Mouse (Mus musculus) liver, embryonic 14.5 days (tissue): ENCODE measurements around the gene Mief1. TPM values are rescaled to one million over a fixed set of nuclear protein-coding genes. Genes with fewer than 3 reads are reported as not detected.

ENCODE experiments used
- ATAC-seq: fragments of 200-750 bp; cut with Nextera tagmentation; 2 replicates; pipeline ENCODE4 v1.8.0; 2017; ENCODE audit warnings: moderate number of reproducible peaks, mild to moderate bottlenecking, moderate library complexity; ENCODE audit not compliant: insufficient read depth
- DNase-seq, 3 experiments: peaks; one replicate each; pipeline ENCODE4 v3.0.0-alpha.2; 2012 to 2013; ENCODE audit warnings: low read depth in 3 of 3, low spot score in 3 of 3
- H3K27ac ChIP-seq: fragments of 300-500 bp; sonication (generic); 2 replicates; pipeline ENCODE4 v1.5.1; 2014; ENCODE audit warnings: moderate library complexity, mild to moderate bottlenecking, control low read depth, inconsistent platforms
- H3K27me3 ChIP-seq: fragments of 300-500 bp; sonication (generic); 2 replicates; pipeline ENCODE4 v1.6.1; 2014; ENCODE audit warnings: mild to moderate bottlenecking, low read length, moderate library complexity; ENCODE audit not compliant: control insufficient read depth, insufficient read depth
- H3K36me3 ChIP-seq: fragments of 300-500 bp; sonication (generic); replicated peaks from 2 replicates; pipeline ENCODE4 v1.6.1; 2014; ENCODE audit warnings: low read depth; ENCODE audit not compliant: control insufficient read depth, insufficient read depth
- H3K4me1 ChIP-seq, 2 experiments: fragments of 200-500 bp in 1 of 2; fragments of 300-500 bp in 1 of 2; sonication (generic) in 1 of 2; replicated peaks; 2 replicates each; pipeline ENCODE4 v1.6.1; 2012 to 2014; ENCODE audit warnings: antibody characterized with exemption in 1 of 2, inconsistent platforms in 1 of 2, low read length in 1 of 2; ENCODE audit not compliant: control insufficient read depth in 2 of 2, insufficient read depth in 2 of 2
- H3K4me2 ChIP-seq: fragments of 300-500 bp; sonication (generic); 2 replicates; pipeline ENCODE4 v1.6.1; 2014; ENCODE audit warnings: low read depth, mild to moderate bottlenecking, control low read depth, moderate library complexity
- H3K4me3 ChIP-seq, 2 experiments: fragments of 200-500 bp in 1 of 2; fragments of 300-500 bp in 1 of 2; sonication (generic) in 1 of 2; 2 replicates each; pipeline ENCODE4 v1.5.1; 2012 to 2014; ENCODE audit warnings: low read depth in 2 of 2, low read length in 2 of 2, mild to moderate bottlenecking in 2 of 2, control low read depth in 1 of 2, inconsistent platforms in 1 of 2, moderate library complexity in 1 of 2; ENCODE audit not compliant: insufficient read depth in 1 of 2
- H3K9ac ChIP-seq: fragments of 300-500 bp; sonication (generic); replicated peaks from 2 replicates; pipeline ENCODE4 v1.6.1; 2014; ENCODE audit warnings: mild to moderate bottlenecking, control low read depth, moderate library complexity
- H3K9me3 ChIP-seq: fragments of 300-500 bp; sonication (generic); 2 replicates; pipeline ENCODE4 v1.6.1; 2016; ENCODE audit warnings: low read length, mixed read lengths; ENCODE audit not compliant: control insufficient read depth
- CTCF ChIP-seq: IDR thresholded peaks from 2 replicates; pipeline ENCODE4 v1.5.1; 2016; ENCODE audit warnings: antibody characterized with exemption, low read depth, control low read depth
- EP300 ChIP-seq: IDR thresholded peaks from 2 replicates; pipeline ENCODE4 v1.6.1; 2016; ENCODE audit warnings: antibody characterized with exemption, low read depth
- WGBS: fragments of 180-500 bp; shearing (Covaris S2); extraction: QIAGEN DNeasy Blood & Tissue Kit; methylation state at CpG from one replicate; pipeline ENCODE4 v1.1.7; 2014; ENCODE audit not compliant: insufficient replicate concordance; 5-methylcytosine and 5-hydroxymethylcytosine counted together
- polyA plus RNA-seq, 2 experiments: library from polyadenylated mRNA; depleted of rRNA in 1 of 2; stranded (reverse) in 1 of 2; unstranded in 1 of 2; fragments of >200 nt; fragmentation: Nextera tagmentation in 1 of 2; extraction: Ambion mirVana in 1 of 2; gene quantifications; 2 replicates each; pipeline versions ENCODE4 v1.2.1 to v1.2.3; 2012 to 2014

Mief1 gene
- polyA plus RNA-seq, 2 experiments: 4.8 to 13.3 TPM

GRCm38 (mm10) chr15:80192847-80193246 is 41.0 kb upstream of the Mief1 start:
- H3K27ac ChIP-seq: no peak overlapping the region
- H3K9me3 ChIP-seq: no peaks in the 10 kb centered on the region
- WGBS: 37% methylated on average over 7 of the region's 7 CpGs
- H3K27me3 ChIP-seq: no peaks in the 10 kb centered on the region
- TF ChIP-seq EP300 (no peak), CTCF (no peak)
- DNase-seq: no peak
- ATAC-seq: no peak
- H3K4me1 ChIP-seq: peaks cover 0 to 16% of the 10 kb centered on the region in 2 experiments; a peak in 1 of 4 replicates
- H3K9ac ChIP-seq: no peak overlapping the region
- H3K36me3 ChIP-seq: no peaks in the 10 kb centered on the region
- no peak overlapping the region for H3K4me2 ChIP-seq
- no peak overlapping the region for H3K4me3 ChIP-seq

- Histone ChIP-seq H3K36me3 (no peaks in the 10 kb centered on the region), H3K4me1 (no peaks in the 10 kb centered on the region), H3K4me3 (no peak overlapping the region), H3K27me3 (no peaks in the 10 kb centered on the region), H3K9me3 (no peaks in the 10 kb centered on the region), H3K27ac (no peak overlapping the region), H3K4me2 (no peak overlapping the region), H3K9ac (no peak overlapping the region)
- TF ChIP-seq EP300 (no peak), CTCF (no peak)
- 62% methylated on average over 2 of the region's 2 CpGs for WGBS
- ATAC-seq (no peak), DNase-seq (no peak)
Observed at GRCm38 (mm10) chr15:80199556-80199955, 34.3 kb upstream of the Mief1 start.

- ATAC-seq (no peak), DNase-seq (no peak)
- no peaks in the 10 kb centered on the region for H3K4me1 ChIP-seq
- H3K4me3 ChIP-seq: no peak overlapping the region
- WGBS: 58% methylated on average over 6 of the region's 6 CpGs
- H3K27ac ChIP-seq: no peak overlapping the region
- no peaks in the 10 kb centered on the region for H3K27me3 ChIP-seq
- no peak for TF ChIP-seq CTCF
- TF ChIP-seq EP300: no peak
- no peak overlapping the region for H3K9ac ChIP-seq
- H3K4me2 ChIP-seq: no peak overlapping the region
- H3K36me3 ChIP-seq: no peaks in the 10 kb centered on the region
- H3K9me3 ChIP-seq: no peaks in the 10 kb centered on the region
Observed at GRCm38 (mm10) chr15:80202111-80202775, 31.6 kb upstream of the Mief1 start.

GRCm38 (mm10) chr15:80203406-80203805 is 30.4 kb upstream of the Mief1 start:
- WGBS: 14% methylated on average over 4 of the region's 4 CpGs
- no peak overlapping the region for H3K4me3 ChIP-seq
- no peak overlapping the region for H3K4me2 ChIP-seq
- DNase-seq: peak in 1 of 3 experiments; percentile 33
- no peaks in the 10 kb centered on the region for H3K9me3 ChIP-seq
- H3K27ac ChIP-seq: no peak overlapping the region
- no peak for TF ChIP-seq CTCF
- TF ChIP-seq EP300: no peak
- no peaks in the 10 kb centered on the region for H3K4me1 ChIP-seq
- no peak for ATAC-seq
- H3K27me3 ChIP-seq: no peaks in the 10 kb centered on the region
- no peak overlapping the region for H3K9ac ChIP-seq
- no peaks in the 10 kb centered on the region for H3K36me3 ChIP-seq

GRCm38 (mm10) chr15:80206057-80206565 is 27.7 kb upstream of the Mief1 start:
- WGBS: 59% methylated on average over 3 of the region's 3 CpGs
- no peak overlapping the region for H3K4me3 ChIP-seq
- no peaks in the 10 kb centered on the region for H3K9me3 ChIP-seq
- no peak overlapping the region for H3K4me2 ChIP-seq
- no peak overlapping the region for H3K27ac ChIP-seq
- no peaks in the 10 kb centered on the region for H3K36me3 ChIP-seq
- no peak overlapping the region for H3K9ac ChIP-seq
- TF ChIP-seq CTCF (no peak), EP300 (no peak)
- ATAC-seq: no peak
- H3K27me3 ChIP-seq: no peaks in the 10 kb centered on the region
- DNase-seq: no peak
- no peaks in the 10 kb centered on the region; a peak in 1 of 4 replicates for H3K4me1 ChIP-seq
